Mouse (Mus musculus) monocyte, adult 5-6 weeks (primary cell): ENCODE results near the gene Plxna1. TPM values are rescaled to one million over a fixed set of nuclear protein-coding genes. Genes with fewer than 3 reads are reported as not detected.

Experiments used
- ATAC-seq: fragments of 153-309, 156-312 bp; replicated peaks from 2 replicates; pipeline ENCODE4 v1.8.0; 2017; ENCODE audit warnings: mild to moderate bottlenecking; ENCODE audit not compliant: low TSS enrichment, insufficient number of reproducible peaks, severe bottlenecking, poor library complexity, low FRiP score
- total RNA-seq: library from RNA; stranded (forward); fragments of 200-1000, 200-491, 200-594 nt; gene quantifications from 3 replicates; pipeline ENCODE4 v1.2.3, GENCODE M21; 2017

Plxna1 gene
- total RNA-seq, 1 experiment from 2014 or later, result 0.76 TPM

DNA sequence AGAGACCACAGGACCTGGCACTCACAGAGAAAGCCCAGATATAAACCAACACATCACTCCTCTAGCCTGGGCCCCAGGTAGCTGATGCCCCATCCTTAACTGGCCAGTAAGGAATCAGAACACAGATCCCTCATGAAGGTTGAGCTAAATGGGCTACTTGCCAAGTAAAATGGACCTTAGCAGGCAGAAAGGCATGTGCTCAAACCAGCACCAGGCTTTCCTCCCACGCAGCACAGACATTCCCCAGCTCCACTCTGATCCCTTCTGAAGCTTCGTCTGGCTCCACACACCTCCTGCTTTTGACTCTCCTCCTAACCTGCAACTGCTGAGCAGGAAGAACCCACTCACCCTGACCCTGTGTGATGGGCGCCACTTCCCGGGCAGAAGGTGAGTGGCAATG lies 20.4 kb downstream of the Plxna1 start:
- no peak for ATAC-seq

DNA sequence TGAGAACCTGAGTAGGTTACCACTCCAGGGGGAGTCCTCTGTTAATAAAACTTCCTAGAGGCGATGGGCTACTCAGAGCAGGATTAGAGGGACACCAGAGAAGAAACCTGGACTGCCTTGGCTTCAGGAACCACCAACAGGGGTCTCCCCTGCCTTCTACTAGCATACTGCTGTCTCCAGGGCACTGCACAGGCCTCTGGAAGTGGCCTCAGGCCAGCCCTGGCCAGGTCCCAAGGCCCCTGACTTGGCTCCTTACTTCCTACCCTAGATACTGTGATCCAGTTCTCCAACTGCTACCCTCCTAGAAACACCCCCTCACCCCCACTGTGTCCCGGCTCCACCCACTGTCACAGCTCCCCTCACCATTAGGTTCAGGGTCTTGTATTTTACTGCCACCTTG lies 23.0 kb downstream of the Plxna1 start:
- ATAC-seq, result no peak

DNA sequence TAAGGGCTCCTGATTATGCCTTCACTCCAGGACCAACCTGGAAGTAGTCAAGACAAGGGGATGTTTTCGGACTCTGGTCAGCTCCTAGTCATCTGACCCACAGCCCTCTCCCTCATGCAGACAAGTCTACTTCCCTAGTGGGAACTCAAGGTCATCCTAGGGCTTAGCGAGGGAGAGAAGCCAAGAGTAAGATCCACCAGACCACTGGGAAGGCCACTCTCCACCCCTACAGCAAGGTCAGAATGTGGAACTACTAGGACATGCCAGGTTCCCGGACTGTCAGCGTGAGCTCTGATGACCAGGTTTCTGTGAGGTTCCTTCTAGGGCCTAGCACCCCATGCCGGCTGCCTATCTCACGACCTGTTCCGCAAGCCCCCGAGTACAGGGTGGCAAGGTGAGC lies 23.7 kb downstream of the Plxna1 start:
- no peak for ATAC-seq

- no peak for ATAC-seq
These were observed 24.8 kb downstream of the Plxna1 start for GRCm38 (mm10) chr6:89337574-89337973.

DNA sequence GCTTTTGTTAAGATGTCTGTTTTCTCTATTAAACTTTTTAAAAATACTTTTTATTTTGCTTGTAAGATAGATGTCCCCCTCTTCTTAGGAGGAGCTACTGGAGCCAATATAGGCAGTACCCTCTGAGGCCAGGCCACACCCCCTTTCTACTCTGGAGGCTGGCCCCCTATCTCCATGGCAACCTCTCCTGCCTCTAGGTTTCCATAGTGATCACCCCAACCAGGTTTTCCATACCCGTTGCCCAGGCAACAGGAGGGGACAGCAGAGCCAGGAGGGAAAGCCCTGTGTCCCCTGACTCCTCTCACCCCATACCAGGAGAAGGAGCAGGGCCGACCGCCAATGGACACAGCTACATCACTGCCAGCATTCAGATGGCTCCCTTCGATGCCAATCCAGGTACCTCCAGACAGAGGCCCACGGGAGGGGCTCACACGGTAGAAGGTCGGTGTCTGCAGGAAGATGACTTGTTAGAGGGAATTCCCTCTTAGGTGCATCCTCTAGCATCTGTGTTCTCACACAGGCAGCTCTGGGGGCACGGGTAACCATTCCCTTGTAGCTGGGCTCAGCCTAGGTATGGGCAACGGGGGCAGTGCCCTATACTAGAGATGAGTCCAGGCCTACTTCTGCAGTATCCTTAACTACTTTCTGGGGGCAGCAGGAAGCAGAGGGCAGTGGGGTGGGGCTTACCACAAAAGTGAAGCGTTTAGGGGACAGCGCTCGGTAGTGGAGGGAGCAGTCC lies 28.3 kb downstream of the Plxna1 start:
- no peak for ATAC-seq

DNA sequence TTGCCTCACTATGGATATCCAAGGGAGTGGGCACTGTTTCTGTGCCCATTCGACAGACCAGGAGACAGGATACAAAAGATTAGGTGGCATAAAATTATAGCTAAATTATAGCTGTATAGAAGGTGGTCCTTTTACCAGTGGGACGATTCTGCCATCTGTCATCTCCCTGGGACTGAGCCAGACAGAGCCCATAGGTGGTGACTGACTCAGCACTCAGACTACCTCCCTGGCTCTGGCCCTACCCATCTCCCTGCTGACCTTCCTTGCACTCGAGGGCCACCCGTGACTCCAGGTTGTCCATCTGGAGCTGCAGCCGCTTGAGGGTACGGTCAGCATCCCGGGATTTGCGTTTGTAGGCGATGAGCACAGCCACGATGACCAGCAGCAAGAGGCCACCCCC lies 31.5 kb downstream of the Plxna1 start:
- no peak for ATAC-seq

- no peak for ATAC-seq
These were observed 33.8 kb downstream of the Plxna1 start for GRCm38 (mm10) chr6:89328634-89329033.

- no peak for ATAC-seq
These were observed 34.5 kb downstream of the Plxna1 start for GRCm38 (mm10) chr6:89327746-89328491.

- ATAC-seq, result no peak
These were observed 37.6 kb downstream of the Plxna1 start for GRCm38 (mm10) chr6:89324842-89325241.

DNA sequence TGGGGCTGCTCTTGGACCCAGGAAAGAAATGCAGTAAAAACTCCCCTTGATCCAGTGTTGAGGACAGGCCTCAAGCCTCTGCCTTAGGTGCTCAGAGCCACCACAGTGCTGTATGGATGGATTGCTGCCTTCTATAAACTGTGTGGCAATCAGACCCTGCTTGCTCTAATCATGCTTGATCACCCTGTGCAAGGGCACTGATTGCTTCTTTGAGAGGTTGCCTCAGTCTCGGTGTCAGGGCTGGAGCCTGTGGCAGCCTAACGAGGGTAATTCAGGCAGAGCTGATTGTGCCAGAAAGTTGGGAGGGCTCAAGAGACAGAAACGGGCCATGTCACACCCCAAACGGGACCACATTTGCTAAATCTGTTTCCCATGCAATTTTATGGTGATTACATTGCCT lies 47.2 kb downstream of the Plxna1 start:
- ATAC-seq, result no peak

- no peak for ATAC-seq
These were observed 50.9 kb downstream of the Plxna1 start for GRCm38 (mm10) chr6:89311518-89311917.

- no peak for ATAC-seq
These were observed 52.2 kb downstream of the Plxna1 start for GRCm38 (mm10) chr6:89310236-89310635.

GRCm38 (mm10) chr6:89308213-89308973 lies 54.0 kb downstream of the Plxna1 start:
- ATAC-seq, result no peak

- no peak for ATAC-seq
These were observed 57.9 kb downstream of the Plxna1 start for GRCm38 (mm10) chr6:89304375-89305058.

- no peak for ATAC-seq
These were observed 62.6 kb downstream of the Plxna1 start for GRCm38 (mm10) chr6:89299818-89300217.

- ATAC-seq, result no peak
These were observed 65.3 kb downstream of the Plxna1 start for GRCm38 (mm10) chr6:89296909-89297695.

- ATAC-seq, result no peak
These were observed 66.3 kb downstream of the Plxna1 start for GRCm38 (mm10) chr6:89296001-89296709.

DNA sequence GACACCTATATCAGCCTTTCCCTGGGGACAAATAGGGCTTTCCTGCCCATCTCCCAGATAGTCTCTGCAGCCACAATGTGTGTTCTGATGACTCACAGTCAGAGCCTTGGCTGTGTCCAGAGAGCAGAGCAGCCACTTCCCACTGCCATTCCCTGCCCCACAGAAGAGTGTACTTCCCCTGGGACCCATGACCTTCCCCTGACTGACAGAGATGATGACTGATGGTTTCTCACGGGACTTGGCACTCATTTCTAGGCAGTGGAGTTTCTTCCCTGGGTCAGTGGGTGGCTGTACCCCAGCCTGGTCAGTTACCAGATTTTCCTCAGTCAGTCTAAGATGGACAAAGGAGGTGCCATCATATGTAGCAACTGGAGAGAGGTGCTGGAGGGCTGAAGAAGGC lies 67.8 kb downstream of the Plxna1 start:
- ATAC-seq, result no peak
